Mouse (Mus musculus) adrenal gland, postnatal 14 days (tissue): ENCODE measurements around the gene Zfp867. TPM values are rescaled to one million over a fixed set of nuclear protein-coding genes. Genes with fewer than 3 reads are reported as not detected.

Experiments
- total RNA-seq: library from RNA; stranded (reverse); gene quantifications from 2 replicates; pipeline ENCODE4 v1.2.3, GENCODE M21; 2021

Zfp867 gene
- total RNA-seq, 1 experiment from 2014 or later = 4.2 TPM

Other genes with a start within 250 kb of the Zfp867 start
- gene Arf1, start 244.2 kb downstream of the Zfp867 start, total RNA-seq = 354 and 382 TPM in 2 replicates
- gene Wnt3a, start 181.7 kb downstream of the Zfp867 start, total RNA-seq = not detected in 2 replicates
- gene Wnt9a, start 165.5 kb downstream of the Zfp867 start, total RNA-seq = 0.98 and 1.1 TPM in 2 replicates
- gene Prss38, start 96.8 kb downstream of the Zfp867 start, total RNA-seq = not detected in 2 replicates
- gene Jmjd4, start 22.4 kb downstream of the Zfp867 start, total RNA-seq = 7.9 and 9.5 TPM in 2 replicates
- 59.3 and 60.9 TPM in 2 replicates for gene Snap47, start 21.3 kb downstream of the Zfp867 start, total RNA-seq
- 19.9 and 22.8 TPM in 2 replicates for gene Zkscan17, start 54.3 kb upstream of the Zfp867 start, total RNA-seq
- 0.56 and 0.64 TPM in 2 replicates for gene Nlrp3, start 69.1 kb upstream of the Zfp867 start, total RNA-seq
- not detected in 2 replicates for gene Olfr222, start 103.8 kb upstream of the Zfp867 start, total RNA-seq
- gene Olfr223, start 120.8 kb upstream of the Zfp867 start, total RNA-seq = not detected in 2 replicates
- 226 TPM in 2 replicates for gene Mprip, start 188.8 kb upstream of the Zfp867 start, total RNA-seq